Mouse (Mus musculus): ENCODE data around the gene Wapl.

DNA sequence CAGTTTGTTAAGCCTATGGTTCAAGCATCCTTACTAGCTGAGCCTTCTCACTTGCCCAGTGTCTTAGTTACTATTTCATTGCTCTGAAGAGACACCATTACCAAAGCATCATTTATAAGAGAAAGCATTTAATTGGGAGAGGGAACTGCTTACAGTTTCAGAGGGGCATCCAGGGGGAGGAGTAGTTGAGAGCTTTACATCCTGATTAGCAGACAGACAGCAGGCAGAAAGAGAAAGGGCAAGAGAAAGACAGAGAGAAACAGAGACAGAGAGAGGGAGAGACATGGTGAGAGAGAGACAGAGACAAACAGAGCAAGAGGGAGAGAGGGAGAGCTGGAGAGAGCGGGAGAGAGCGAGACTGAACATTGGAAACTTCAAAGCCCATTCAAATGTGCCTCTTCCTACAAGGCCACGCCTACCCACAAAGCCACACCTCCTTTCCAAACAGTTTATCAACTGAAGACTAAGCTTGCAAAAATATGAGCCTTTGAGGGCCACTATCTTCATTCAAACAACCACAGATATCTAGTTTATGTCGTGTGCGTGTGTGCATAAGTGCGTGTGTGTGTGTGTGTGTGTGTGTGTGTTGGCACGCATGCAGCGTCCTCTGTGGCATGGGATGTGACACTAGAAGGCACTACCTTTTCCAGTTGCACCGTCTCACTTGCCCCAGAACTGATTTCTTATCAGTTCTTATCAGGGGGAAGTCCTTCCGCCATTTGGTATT lies 40.8 kb upstream of the Wapl start:
- no peak for TF ChIP-seq POLR2A (IDR thresholded peaks at IDR 0.05; ENCODE audit: insufficient read depth, low read length)
- TF ChIP-seq CTCF (IDR thresholded peaks at IDR 0.05; ENCODE audit: low read depth, low read length): no peak
